Mouse (Mus musculus) layer of hippocampus, adult 6 months (tissue): ENCODE measurements around the gene Trim44. TPM values are rescaled to one million over a fixed set of nuclear protein-coding genes. Genes with fewer than 3 reads are reported as not detected.

Experiments
- long read RNA-seq, 2 experiments: library from polyadenylated mRNA; unstranded; transcript quantifications; one replicate each; pipeline ENCODE4 v2.0.0; 2019 to 2020
- polyA plus RNA-seq: library from polyadenylated mRNA; unstranded; fragments of <200 nt; fragmentation: Nextera tagmentation; gene quantifications from 2 replicates; pipeline ENCODE4 v1.2.3, GENCODE M21; 2021

Gene Trim44
- 16.5 and 17.1 TPM in 2 replicates for polyA plus RNA-seq
- long read RNA-seq, experiment 1, partial matches to known transcripts = 3 of 52 reads
- long read RNA-seq, experiment 1, other reads (novel, unspliced or antisense) = 49 of 52 reads
- long read RNA-seq, experiment 2, full-length matches to known transcripts = 2 of 104 reads
- long read RNA-seq, experiment 2, partial matches to known transcripts = 2 of 104 reads
- long read RNA-seq, experiment 2, other reads (novel, unspliced or antisense) = 100 of 104 reads

DNA sequence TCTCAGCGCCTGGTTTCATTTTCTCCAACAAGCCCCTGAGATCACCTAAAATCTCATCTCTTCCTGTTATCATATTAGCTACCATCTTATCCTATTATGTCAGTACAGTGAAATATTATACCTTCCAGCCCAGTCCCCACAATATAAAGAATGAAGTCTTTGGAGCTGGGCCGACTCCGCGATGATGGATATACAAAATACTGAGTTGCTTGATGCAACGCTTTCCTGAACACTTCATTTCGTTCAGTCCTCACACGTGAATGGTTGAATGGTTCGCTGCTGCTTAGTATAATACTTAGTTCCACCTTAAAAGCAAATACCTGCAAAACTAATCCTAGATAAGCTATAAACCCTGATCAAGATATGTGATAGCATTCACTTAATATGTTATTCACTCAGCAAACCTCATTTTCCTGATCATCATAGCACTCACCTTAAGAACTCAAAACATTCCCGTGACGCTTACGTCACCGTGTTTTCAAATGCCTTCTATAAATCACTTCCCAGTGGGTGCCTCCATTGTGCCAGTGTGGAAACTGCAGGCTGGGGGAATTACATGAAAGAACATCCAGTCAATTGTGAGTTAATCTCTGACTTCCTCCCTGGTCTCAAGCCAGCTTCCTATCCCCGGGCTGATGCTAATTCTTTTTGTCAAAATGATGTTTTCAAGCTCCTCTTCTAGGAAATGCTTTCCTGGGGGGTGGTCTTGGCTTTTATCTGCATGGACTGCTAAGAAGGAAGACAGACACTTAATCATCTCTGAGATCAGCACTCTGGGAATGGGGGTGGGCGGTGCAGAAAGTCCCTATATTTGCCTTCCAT lies at the start of gene Trim44:
TSS of gene Trim44 (minus strand) at position 466 of the 822 bp plus-strand sequence.

GRCm38 (mm10) chr2:102451671-102452549 lies 44.3 kb upstream of the Trim44 start, which contains the start of gene Fjx1:
Gene Fjx1, minus strand, starts transcription at chr2:102452499.

Other genes starting within 250 kb of the Trim44 start
- 6.3 and 6.7 TPM in 2 replicates for gene Ldlrad3, start 221.4 kb downstream of the Trim44 start, polyA plus RNA-seq
- gene Fjx1, start 44.7 kb upstream of the Trim44 start, polyA plus RNA-seq = 7.5 TPM in 2 replicates
- gene Pamr1, start 142.2 kb upstream of the Trim44 start, polyA plus RNA-seq = 9.3 and 11.4 TPM in 2 replicates